Mouse (Mus musculus) embryo, embryonic 10.5 days (tissue): ENCODE measurements around the gene Gsdme.
A peak's percentile ranks its signal among the peaks of the same experiment; 100 is the strongest.

Experiments used
- DNase-seq: peaks from one replicate; pipeline ENCODE4 v3.0.0-alpha.2; 2015; ENCODE audit warnings: low spot score

The Gsdme gene

GRCm38 (mm10) chr6:50244967-50245366, 18.7 kb downstream of the Gsdme start:
- no peak for DNase-seq

DNA sequence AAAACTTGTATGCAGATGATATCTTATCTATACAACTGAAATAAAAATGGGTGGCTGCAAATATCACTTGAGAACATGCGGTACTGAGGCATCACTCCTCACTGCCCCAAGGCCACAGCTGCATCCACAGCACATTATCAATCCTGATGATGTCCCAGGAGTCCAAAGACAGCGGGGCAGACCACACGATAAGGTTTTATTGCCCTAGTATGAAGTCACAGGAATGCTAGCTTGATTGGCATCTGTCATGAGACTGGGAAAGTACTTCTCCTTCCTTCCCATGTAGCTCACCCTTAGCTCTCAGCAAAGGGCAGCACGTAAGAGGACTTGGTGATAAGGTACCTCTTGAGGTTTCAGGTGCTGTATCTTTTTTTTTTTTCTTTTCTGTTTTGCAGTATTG, 19.5 kb downstream of the Gsdme start:
- DNase-seq: no peak

GRCm38 (mm10) chr6:50240437-50240836, 23.2 kb downstream of the Gsdme start:
- no peak for DNase-seq

DNA sequence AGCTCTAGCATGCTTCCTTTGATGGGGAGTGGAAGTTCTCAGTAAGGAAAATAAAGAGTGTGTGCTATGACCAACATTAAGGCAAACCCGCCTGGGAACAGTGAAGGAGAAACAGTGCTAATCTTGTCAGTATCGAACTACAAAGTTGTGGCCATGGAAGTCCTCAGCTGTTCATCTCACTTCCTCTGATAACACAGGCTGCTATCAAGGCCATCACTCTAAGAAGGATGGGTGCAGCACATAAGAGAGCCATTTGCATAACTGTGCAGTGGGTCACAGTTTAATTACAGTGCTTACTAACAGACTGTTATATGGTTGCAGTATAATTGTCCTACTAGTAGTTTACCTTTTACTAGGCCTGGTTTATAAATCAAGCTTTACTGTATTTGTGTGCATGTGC, 23.8 kb downstream of the Gsdme start:
- no peak for DNase-seq

DNA sequence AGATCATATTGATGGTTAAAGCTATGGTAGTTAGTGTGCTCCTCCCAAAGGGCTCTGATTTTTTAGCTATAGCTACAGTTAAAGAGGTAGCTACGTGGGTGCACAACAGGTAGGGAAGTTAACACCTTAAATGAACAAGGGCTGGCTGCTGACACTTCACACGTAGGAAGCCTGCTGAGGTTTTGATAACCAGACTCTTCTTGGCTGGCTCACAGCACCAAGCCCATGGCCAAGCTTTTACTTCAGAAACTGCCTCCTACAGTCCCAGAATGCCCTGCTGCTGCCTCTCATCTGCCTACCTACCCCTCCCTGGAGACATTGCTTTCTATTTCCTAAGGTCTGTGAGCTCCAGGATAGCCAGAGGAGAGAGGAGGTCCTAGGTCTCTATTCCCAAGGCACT, 25.7 kb downstream of the Gsdme start:
- DNase-seq: no peak

DNA sequence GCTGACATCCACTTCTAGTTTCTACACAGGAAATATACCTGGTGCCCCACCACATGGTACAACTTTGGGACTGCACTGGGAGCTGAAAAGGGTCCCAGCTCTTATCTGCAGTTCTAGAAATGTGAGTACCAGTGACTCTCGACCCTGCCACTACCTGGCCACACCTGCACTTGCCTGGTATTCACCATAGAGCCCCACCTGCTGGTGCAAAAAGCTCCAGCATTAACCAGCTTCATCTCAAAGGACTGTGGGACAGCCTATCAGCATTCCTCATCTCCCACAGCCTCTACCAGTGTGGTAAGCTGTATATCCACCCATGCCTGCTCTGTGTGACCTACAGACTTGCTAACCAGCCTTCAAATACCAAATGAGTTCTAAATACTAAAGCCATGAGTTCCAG, 30.7 kb downstream of the Gsdme start:
- DNase-seq: no peak

- no peak for DNase-seq
These were observed 32.4 kb downstream of the Gsdme start for GRCm38 (mm10) chr6:50231288-50231687.

DNA sequence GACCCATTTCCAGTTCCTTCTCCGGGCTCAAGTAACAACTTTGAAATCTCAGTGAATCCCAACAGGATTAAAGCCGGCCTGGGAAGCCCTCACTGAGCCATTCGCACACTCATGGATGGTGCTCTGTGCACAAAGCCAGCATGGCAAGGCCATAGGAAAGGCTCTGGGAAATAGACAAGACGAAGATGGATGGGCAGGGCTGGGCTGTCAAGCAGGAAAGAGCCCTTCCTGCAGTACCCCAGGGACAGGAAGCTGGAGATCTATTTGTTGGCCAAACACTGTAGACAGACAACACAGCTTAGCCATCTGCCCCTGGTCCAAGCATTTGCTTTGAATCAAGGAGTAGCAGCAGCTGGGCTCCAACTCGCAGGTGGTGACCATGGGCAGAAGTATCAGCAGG, 35.5 kb downstream of the Gsdme start:
- DNase-seq: no peak

DNA sequence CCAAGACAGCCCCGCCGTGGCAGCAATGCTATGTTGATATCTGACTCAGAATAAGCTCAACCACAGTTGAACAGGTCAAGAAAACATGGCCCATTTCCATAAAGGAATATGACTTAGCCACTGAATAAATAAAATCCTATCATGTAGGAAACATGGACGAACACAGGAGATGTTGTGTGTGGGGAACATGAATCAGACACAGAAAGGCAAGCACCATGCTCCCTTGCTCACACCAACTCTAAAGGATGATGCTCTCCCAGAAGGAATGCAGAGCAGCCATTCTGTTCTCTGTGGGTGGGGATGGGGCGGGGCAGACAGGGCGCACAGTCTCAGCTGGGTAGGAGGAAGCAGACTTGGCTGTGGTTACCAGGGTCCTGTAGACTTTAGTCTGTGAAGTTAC, 38.4 kb downstream of the Gsdme start:
- no peak for DNase-seq

DNA sequence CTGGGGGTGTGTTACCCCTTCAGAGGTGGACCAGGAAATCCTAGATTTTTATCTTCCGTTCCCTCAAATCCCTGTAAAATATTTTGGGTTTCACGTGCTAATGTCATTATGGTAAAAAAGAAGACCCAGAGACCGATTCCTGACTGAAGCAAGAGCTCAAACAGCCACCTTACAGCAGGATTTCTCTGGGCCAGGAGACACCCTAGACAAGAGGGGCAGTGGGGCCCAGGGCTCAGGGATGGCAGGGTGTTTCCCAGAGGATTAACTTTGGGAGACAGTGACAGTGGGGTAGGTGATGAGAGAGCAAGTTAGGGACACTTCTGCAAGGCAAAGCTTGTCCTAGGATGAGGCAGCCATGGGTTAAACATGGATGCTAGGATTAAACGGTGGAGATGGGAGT, 40.1 kb downstream of the Gsdme start:
- no peak for DNase-seq

- no peak for DNase-seq
These were observed 40.7 kb downstream of the Gsdme start for GRCm38 (mm10) chr6:50222986-50223385.

DNA sequence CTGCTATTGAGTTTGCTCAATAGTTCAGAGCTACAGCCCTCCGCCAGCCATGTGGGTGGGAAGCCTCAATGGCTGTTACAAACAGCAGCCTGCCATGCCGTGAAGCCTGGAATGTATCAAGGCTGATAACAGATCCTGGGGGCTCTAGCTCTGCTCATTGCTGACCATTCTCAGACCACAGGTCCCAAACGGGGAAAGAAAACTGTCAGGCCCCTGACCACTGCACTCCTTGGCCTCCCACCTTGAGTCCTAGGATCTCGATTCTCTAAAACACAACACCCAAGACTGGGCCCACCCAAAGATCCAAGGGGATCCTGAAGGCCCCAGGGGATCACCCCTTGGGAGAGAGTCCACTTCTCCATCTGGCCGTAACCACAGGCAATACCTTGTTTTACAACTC, 41.3 kb downstream of the Gsdme start:
- no peak for DNase-seq

GRCm38 (mm10) chr6:50220863-50221262, 42.8 kb downstream of the Gsdme start:
- DNase-seq: peak; percentile 21

- no peak for DNase-seq
These were observed 44.6 kb downstream of the Gsdme start for GRCm38 (mm10) chr6:50219066-50219465.

GRCm38 (mm10) chr6:50218628-50219027, 45.0 kb downstream of the Gsdme start:
- no peak for DNase-seq

DNA sequence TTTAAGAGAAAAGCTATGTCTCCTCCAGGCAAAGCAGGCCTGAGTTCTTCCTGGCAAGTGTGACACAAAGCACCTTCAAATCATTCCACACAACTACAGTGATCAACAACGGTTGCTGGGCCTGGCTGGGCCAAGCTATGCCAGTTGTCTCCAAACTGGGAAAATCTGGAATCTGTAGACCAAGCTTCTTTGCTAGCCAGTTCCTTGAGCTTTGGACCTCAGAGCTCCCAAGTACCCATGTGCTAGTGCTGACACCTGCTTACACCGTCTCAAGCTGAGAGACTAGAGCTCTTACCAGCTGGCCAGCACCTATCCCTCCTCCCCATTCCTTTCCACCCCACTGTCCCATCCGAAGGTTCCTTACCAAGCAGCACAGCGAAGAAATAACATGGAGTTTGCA, 47.7 kb downstream of the Gsdme start:
- no peak for DNase-seq

- no peak for DNase-seq
These were observed 48.3 kb downstream of the Gsdme start for GRCm38 (mm10) chr6:50215373-50215745.

GRCm38 (mm10) chr6:50214711-50215372, 48.8 kb downstream of the Gsdme start:
- no peak for DNase-seq

- no peak for DNase-seq
These were observed 58.6 kb downstream of the Gsdme start for GRCm38 (mm10) chr6:50205093-50205492.

DNA sequence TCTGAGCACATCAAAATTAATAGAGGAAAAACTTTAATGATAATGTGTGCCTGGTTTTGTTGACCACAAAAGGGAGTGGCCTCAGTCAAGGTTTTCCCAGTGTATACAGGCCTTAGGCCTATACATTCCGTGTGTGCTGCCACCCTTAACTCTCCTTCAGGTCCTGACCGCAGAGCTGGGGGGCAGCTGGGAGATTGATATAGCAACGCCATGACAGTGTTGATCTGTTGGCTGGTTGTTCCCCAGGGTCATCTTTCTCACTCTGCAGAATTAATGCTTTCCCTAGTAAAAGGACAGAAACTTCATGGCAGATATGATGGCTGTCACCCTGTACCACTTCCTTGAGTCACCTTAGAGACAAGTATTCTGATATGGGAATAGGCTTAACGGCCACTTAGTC, 59.3 kb downstream of the Gsdme start:
- DNase-seq: no peak

DNA sequence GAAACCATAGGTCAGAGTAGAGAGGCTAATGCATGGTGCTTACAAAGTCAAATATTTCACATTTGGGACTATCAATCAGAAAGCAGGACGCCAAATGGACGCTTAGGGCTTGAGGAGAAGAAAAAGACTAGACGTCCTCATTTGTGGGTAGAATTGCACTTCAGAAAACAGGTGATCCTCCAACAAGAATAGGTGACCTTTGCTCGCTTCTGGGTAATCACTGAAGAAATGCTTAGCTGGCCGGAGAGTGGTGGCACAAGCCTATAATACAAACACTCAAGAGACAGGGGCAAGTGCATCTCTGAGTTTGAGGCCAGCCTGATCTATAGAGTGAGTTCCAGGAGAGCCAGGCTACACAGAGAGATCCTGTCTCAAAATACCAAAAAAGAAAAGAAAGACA, 69.8 kb downstream of the Gsdme start:
- no peak for DNase-seq

GRCm38 (mm10) chr6:50192822-50193221, 70.8 kb downstream of the Gsdme start:
- DNase-seq: no peak

DNA sequence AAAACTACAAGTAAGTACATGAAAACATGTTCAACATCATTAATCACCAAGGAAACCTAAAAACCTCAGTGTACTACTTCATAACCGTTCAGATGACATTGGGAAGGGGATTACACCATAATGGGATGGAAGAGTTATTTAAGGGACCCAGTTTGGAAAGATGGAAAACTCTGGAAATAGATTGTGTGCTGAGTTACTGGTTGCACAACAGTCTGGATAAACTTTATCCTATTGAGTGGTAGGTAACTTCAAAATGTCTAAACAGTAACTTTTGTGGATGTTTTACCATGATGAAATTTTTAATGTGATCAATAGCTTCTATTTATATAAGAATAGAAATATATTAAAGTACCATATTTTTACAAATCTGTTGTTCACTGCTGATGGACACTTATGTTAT, 71.5 kb downstream of the Gsdme start:
- DNase-seq: no peak

DNA sequence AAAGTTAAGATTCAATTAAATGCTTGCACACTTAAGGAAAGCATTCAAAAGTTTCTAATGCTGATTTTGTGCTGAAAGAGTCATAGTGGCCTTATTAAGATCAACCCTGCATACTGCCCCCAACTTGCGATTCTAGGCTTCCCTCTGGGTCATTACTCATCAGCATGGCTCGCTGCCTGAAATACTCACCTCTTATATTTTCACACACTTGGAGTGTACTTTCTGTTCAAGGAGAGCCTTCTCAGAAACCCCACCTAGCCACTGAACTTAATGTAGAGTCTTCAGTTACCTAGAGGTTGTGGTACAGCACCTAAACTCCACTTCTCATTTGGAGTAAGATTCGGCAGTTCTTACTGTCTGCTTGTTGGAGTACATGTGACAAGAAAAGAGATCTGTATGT, 72.1 kb downstream of the Gsdme start:
- no peak for DNase-seq

DNA sequence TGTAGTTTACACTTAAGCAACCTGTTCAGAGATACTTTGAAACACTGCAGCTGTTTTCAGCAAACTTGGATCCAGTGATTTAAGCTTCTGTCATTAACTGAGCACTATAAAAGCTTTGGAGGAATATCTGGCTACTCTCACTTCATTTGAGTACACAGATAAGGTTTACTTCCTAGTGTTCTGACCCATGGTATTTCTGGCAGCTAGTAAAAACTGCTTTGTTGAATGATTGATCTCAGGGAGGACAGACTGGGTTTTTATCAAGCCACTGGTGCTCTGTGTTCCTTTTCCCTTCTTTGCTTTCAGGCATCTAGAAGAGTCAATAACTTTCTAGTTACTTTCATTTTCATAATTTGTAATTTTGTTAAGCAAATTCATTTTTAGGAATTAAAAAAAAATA, 74.3 kb downstream of the Gsdme start:
- DNase-seq: no peak
